Mouse (Mus musculus) left cerebral cortex, adult 18-20 months (tissue): ENCODE measurements around the gene Gng3. TPM values are rescaled to one million over a fixed set of nuclear protein-coding genes. Genes with fewer than 3 reads are reported as not detected.
"Not testable (repeated sequence)": the region's sequence is repeated elsewhere in the genome, so short reads cannot be mapped to it uniquely, and the experiment has no call there.

Experiments
- DNase-seq, 2 experiments: peaks; one replicate each; pipeline ENCODE4 v3.0.0; 2021 to 2022; ENCODE audit warnings: low spot score in 2 of 2, mixed read lengths in 1 of 2
- total RNA-seq, 2 experiments: library from RNA; stranded (reverse); gene quantifications; 2 replicates each; pipeline ENCODE4 v1.2.3; 2021

Gene Gng3
- total RNA-seq, 2 experiments from 2014 or later = 181 to 184 TPM

GRCm38 (mm10) chr19:8848356-8848755 lies 9.4 kb upstream of the Gng3 start:
- DNase-seq = no peak

GRCm38 (mm10) chr19:8844371-8845129 lies 5.6 kb upstream of the Gng3 start:
- peak; percentile 76 to 88 for DNase-seq

GRCm38 (mm10) chr19:8842961-8843360 lies 4.0 kb upstream of the Gng3 start:
- no peak for DNase-seq

- DNase-seq = no peak
These were observed 2.0 kb upstream of the Gng3 start for GRCm38 (mm10) chr19:8841012-8841411.

GRCm38 (mm10) chr19:8839908-8840791 lies 1.2 kb upstream of the Gng3 start:
- DNase-seq = peak; percentile 64 to 77

- peak; percentile 46 to 47 for DNase-seq
These were observed 808 bp downstream of the Gng3 start for GRCm38 (mm10) chr19:8838041-8838730.

- DNase-seq = peak; percentile 81 to 87
These were observed 1.7 kb downstream of the Gng3 start, which contains the start of gene Bscl2 for GRCm38 (mm10) chr19:8837251-8837791. Gene Bscl2, plus strand, starts transcription at chr19:8837467.

GRCm38 (mm10) chr19:8836327-8836726 lies 2.7 kb downstream of the Gng3 start:
- not testable (repeated sequence) for DNase-seq

GRCm38 (mm10) chr19:8832971-8833370 lies 6.0 kb downstream of the Gng3 start:
- DNase-seq = no peak

- no peak for DNase-seq
These were observed 7.7 kb downstream of the Gng3 start for GRCm38 (mm10) chr19:8831262-8831661.

GRCm38 (mm10) chr19:8830664-8831063 lies 8.3 kb downstream of the Gng3 start:
- no peak for DNase-seq

GRCm38 (mm10) chr19:8829660-8830059 lies 9.3 kb downstream of the Gng3 start, which contains the start of gene AC129217.1:
Gene AC129217.1, plus strand, starts transcription at chr19:8829773.
- DNase-seq = no peak

GRCm38 (mm10) chr19:8822696-8823095 lies 16.3 kb downstream of the Gng3 start:
- no peak for DNase-seq

- no peak for DNase-seq
These were observed 17.8 kb downstream of the Gng3 start for GRCm38 (mm10) chr19:8821146-8821545.

GRCm38 (mm10) chr19:8820424-8820956 lies 18.5 kb downstream of the Gng3 start:
- peak in 1 of 2 experiments; percentile 26 for DNase-seq

- DNase-seq = peak; percentile 98
These were observed 19.2 kb downstream of the Gng3 start, which contains the start of gene Hnrnpul2 for GRCm38 (mm10) chr19:8819596-8820423. Gene Hnrnpul2, plus strand, starts transcription at chr19:8820010.

GRCm38 (mm10) chr19:8818801-8819595 lies 20.0 kb downstream of the Gng3 start, which contains the start of gene Ttc9c:
Gene Ttc9c, minus strand, starts transcription at chr19:8819333.
- DNase-seq = peak; percentile 94 to 98

GRCm38 (mm10) chr19:8818301-8818798 lies 20.6 kb downstream of the Gng3 start:
- no peak for DNase-seq

GRCm38 (mm10) chr19:8817001-8817400 lies 22.0 kb downstream of the Gng3 start:
- no peak for DNase-seq
